Mouse (Mus musculus) midbrain, embryonic 10.5 days (tissue): ENCODE data around the gene Arfgap3. TPM values are rescaled to one million over a fixed set of nuclear protein-coding genes. Genes with fewer than 3 reads are reported as not detected.
"Not testable (repeated sequence)": the region's sequence is repeated elsewhere in the genome, so short reads cannot be mapped to it uniquely, and the experiment has no call there.

Experiments
- DNase-seq: peaks from one replicate; pipeline ENCODE4 v3.0.0-alpha.2; 2017; ENCODE audit warnings: low spot score
- H3K27ac ChIP-seq: fragments of 300-500 bp; sonication (generic); replicated peaks from 2 replicates; pipeline ENCODE4 v1.5.1; 2016; ENCODE audit warnings: mild to moderate bottlenecking
- H3K27me3 ChIP-seq: fragments of 300-500 bp; sonication (generic); 2 replicates; pipeline ENCODE4 v1.6.1; 2016; ENCODE audit warnings: low read depth, mild to moderate bottlenecking; ENCODE audit not compliant: poor library complexity, severe bottlenecking
- H3K36me3 ChIP-seq: fragments of 300-500 bp; sonication (generic); 2 replicates; pipeline ENCODE4 v1.6.1; 2016; ENCODE audit warnings: mild to moderate bottlenecking, moderate library complexity
- H3K4me1 ChIP-seq: fragments of 300-500 bp; sonication (generic); 2 replicates; pipeline ENCODE4 v1.6.1; 2016
- H3K4me3 ChIP-seq: fragments of 300-500 bp; sonication (generic); 2 replicates; pipeline ENCODE4 v1.5.1; 2016; ENCODE audit warnings: mild to moderate bottlenecking, moderate library complexity
- H3K9me3 ChIP-seq: fragments of 300-500 bp; sonication (generic); replicated peaks from 2 replicates; pipeline ENCODE4 v1.6.1; 2016; ENCODE audit warnings: mild to moderate bottlenecking
- WGBS: fragments of 180-500 bp; shearing (Covaris S2); methylation state at CpG from one replicate; pipeline ENCODE4 v1.1.7; 2016; 5-methylcytosine and 5-hydroxymethylcytosine counted together
- polyA plus RNA-seq: library from polyadenylated mRNA; unstranded; fragments of >200 nt; fragmentation: Nextera tagmentation; extraction: Ambion mirVana; gene quantifications from 2 replicates; pipeline ENCODE4 v1.2.1, GENCODE M21; 2016

Gene Arfgap3
- polyA plus RNA-seq, 1 experiment from 2014 or later, result 29.2 TPM

GRCm38 (mm10) chr15:83337903-83338870 lies 11.9 kb downstream of the Arfgap3 start:
- H3K9me3 ChIP-seq, result no peaks in the 10 kb centered on the region
- H3K27me3 ChIP-seq, result no peaks in the 10 kb centered on the region
- no peak overlapping the region for H3K4me3 ChIP-seq
- peaks cover 14% of the 10 kb centered on the region for H3K4me1 ChIP-seq
- 80% methylated on average over 8 of the region's 8 CpGs for WGBS
- no peak for DNase-seq
- H3K36me3 ChIP-seq, result peaks cover 52% of the 10 kb centered on the region
- no peak overlapping the region for H3K27ac ChIP-seq

GRCm38 (mm10) chr15:83332373-83332772 lies 17.7 kb downstream of the Arfgap3 start:
- Histone ChIP-seq H3K4me1 (peaks cover 29% of the 10 kb centered on the region), H3K36me3 (peaks cover 75% of the 10 kb centered on the region), H3K27ac (no peak overlapping the region), H3K9me3 (no peaks in the 10 kb centered on the region), H3K4me3 (no peak overlapping the region), H3K27me3 (no peaks in the 10 kb centered on the region)
- WGBS, result 71% methylated on average over 3 of the region's 3 CpGs
- no peak for DNase-seq

- 89% methylated on average over 5 of the region's 5 CpGs for WGBS
- H3K9me3 ChIP-seq, result no peaks in the 10 kb centered on the region
- H3K4me3 ChIP-seq, result no peak overlapping the region
- DNase-seq, result no peak
- H3K27me3 ChIP-seq, result no peaks in the 10 kb centered on the region
- no peak overlapping the region for H3K27ac ChIP-seq
- peaks cover 63% of the 10 kb centered on the region for H3K36me3 ChIP-seq
- peaks cover 26% of the 10 kb centered on the region for H3K4me1 ChIP-seq
These were observed 21.1 kb downstream of the Arfgap3 start for GRCm38 (mm10) chr15:83328952-83329351.

GRCm38 (mm10) chr15:83323071-83323470 lies 27.0 kb downstream of the Arfgap3 start:
- WGBS, result 95% methylated on average over 2 of the region's 2 CpGs
- H3K27me3 ChIP-seq, result no peaks in the 10 kb centered on the region
- no peaks in the 10 kb centered on the region for H3K9me3 ChIP-seq
- no peak for DNase-seq
- H3K36me3 ChIP-seq, result peaks cover 54% of the 10 kb centered on the region
- no peak overlapping the region for H3K27ac ChIP-seq
- no peaks in the 10 kb centered on the region for H3K4me1 ChIP-seq
- no peak overlapping the region for H3K4me3 ChIP-seq

- Histone ChIP-seq H3K27me3 (no peaks in the 10 kb centered on the region), H3K4me1 (no peaks in the 10 kb centered on the region), H3K36me3 (peaks cover 52% of the 10 kb centered on the region), H3K4me3 (no peak overlapping the region), H3K9me3 (no peaks in the 10 kb centered on the region), H3K27ac (no peak overlapping the region)
- WGBS, result 67% methylated on average over 1 of the region's 1 CpGs
- no peak for DNase-seq
These were observed 35.1 kb downstream of the Arfgap3 start for GRCm38 (mm10) chr15:83314914-83315313.

GRCm38 (mm10) chr15:83309878-83310277 lies 40.2 kb downstream of the Arfgap3 start:
- Histone ChIP-seq H3K4me1 (peaks cover 16% of the 10 kb centered on the region), H3K36me3 (peaks cover 72% of the 10 kb centered on the region), H3K4me3 (no peak overlapping the region), H3K27me3 (no peaks in the 10 kb centered on the region), H3K27ac (no peak overlapping the region), H3K9me3 (no peaks in the 10 kb centered on the region)
- no peak for DNase-seq
- 92% methylated on average over 5 of the region's 5 CpGs for WGBS

- not testable (repeated sequence) for DNase-seq, H3K27me3 ChIP-seq, H3K9me3 ChIP-seq, H3K4me3 ChIP-seq, H3K27ac ChIP-seq
- 89% methylated on average over 1 of the region's 1 CpGs for WGBS
- peaks cover 19% of the 10 kb centered on the region for H3K4me1 ChIP-seq
- H3K36me3 ChIP-seq, result peaks cover 63% of the 10 kb centered on the region
These were observed 41.3 kb downstream of the Arfgap3 start for GRCm38 (mm10) chr15:83308708-83309107.

- H3K27ac ChIP-seq, result peak overlapping the region; percentile 56; the same call in 1 of the 2 replicates
- H3K4me3 ChIP-seq, result no peak overlapping the region
- peaks cover 47% of the 10 kb centered on the region for H3K36me3 ChIP-seq
- H3K4me1 ChIP-seq, result peaks cover 19% of the 10 kb centered on the region
- DNase-seq, result no peak
- H3K9me3 ChIP-seq, result no peaks in the 10 kb centered on the region
- H3K27me3 ChIP-seq, result no peaks in the 10 kb centered on the region
- 90% methylated on average over 12 of the region's 12 CpGs for WGBS
These were observed 43.9 kb downstream of the Arfgap3 start for GRCm38 (mm10) chr15:83306181-83306580.

GRCm38 (mm10) chr15:83305192-83305921 lies 44.7 kb downstream of the Arfgap3 start:
- Histone ChIP-seq H3K27ac (peak overlapping the region; percentile 56), H3K4me3 (no peak overlapping the region), H3K4me1 (peaks cover 19% of the 10 kb centered on the region), H3K36me3 (peaks cover 44% of the 10 kb centered on the region), H3K9me3 (no peaks in the 10 kb centered on the region), H3K27me3 (no peaks in the 10 kb centered on the region)
- no peak for DNase-seq
- WGBS, result 61% methylated on average over 12 of the region's 12 CpGs

GRCm38 (mm10) chr15:83304804-83305191 lies 45.2 kb downstream of the Arfgap3 start:
- H3K4me3 ChIP-seq, result no peak overlapping the region
- H3K36me3 ChIP-seq, result peaks cover 38% of the 10 kb centered on the region
- peaks cover 19% of the 10 kb centered on the region for H3K4me1 ChIP-seq
- no peak for DNase-seq
- H3K9me3 ChIP-seq, result no peaks in the 10 kb centered on the region
- H3K27ac ChIP-seq, result peak overlapping the region; percentile 19; the same call in 1 of the 2 replicates
- WGBS, result 86% methylated on average over 9 of the region's 9 CpGs
- no peaks in the 10 kb centered on the region for H3K27me3 ChIP-seq

- Histone ChIP-seq H3K27me3 (no peaks in the 10 kb centered on the region), H3K36me3 (peaks cover 42% of the 10 kb centered on the region), H3K4me3 (no peak overlapping the region), H3K27ac (no peak overlapping the region), H3K4me1 (peaks cover 19% of the 10 kb centered on the region), H3K9me3 (no peaks in the 10 kb centered on the region)
- no peak for DNase-seq
- 90% methylated on average over 13 of the region's 13 CpGs for WGBS
These were observed 46.2 kb downstream of the Arfgap3 start for GRCm38 (mm10) chr15:83303656-83304484.

GRCm38 (mm10) chr15:83299916-83300582 lies 50.0 kb downstream of the Arfgap3 start:
- H3K4me1 ChIP-seq, result peaks cover 23% of the 10 kb centered on the region
- H3K9me3 ChIP-seq, result no peaks in the 10 kb centered on the region
- no peak overlapping the region for H3K4me3 ChIP-seq
- WGBS, result 59% methylated on average over 10 of the region's 10 CpGs
- H3K27me3 ChIP-seq, result no peaks in the 10 kb centered on the region
- no peak overlapping the region for H3K27ac ChIP-seq
- H3K36me3 ChIP-seq, result 0 out of 2 replicates have a peak, but pooled peaks cover 11% of the 10 kb centered on the region
- DNase-seq, result no peak
